In the genomic region with DNA sequence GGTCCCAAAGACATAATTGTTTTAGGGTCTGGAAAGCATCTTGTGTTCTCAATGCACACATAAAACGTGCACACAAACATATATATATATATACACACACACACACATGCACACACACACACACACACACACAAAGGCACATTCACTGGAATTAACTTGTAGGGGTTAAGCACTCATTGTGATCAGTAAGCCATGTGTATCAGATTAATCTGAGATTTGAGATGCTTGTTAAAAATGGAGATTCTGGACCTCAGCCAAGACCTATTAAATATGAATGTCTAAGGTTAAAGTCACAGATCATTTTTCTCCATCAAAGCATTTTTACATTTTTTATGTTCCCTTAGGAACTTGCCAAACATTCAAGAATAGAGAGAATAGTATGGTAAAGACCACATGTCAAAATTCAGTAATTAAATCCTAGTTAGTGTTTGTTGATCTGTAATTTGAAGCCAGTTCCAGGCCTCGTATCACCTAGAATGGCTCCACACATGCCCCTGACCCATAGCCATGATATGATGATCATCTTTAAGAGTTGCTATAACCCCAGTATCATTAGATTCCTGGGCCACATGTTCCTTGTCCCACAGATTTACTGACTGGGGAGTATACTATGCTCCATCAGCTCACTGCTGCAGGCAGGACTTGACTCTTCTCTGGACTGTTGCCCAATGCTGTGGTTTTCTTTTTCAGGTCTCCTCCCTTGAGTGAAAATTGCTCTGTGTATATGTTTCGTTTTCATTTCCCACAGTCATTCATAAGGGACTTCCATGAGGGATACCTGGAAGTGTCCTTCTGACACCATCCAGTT, we compare ENCODE assay signal across 24 mouse cellular contexts. TPM values are rescaled to one million over a fixed set of nuclear protein-coding genes. Genes with fewer than 3 reads are reported as not detected.
A peak's percentile ranks its signal among the peaks of the same experiment; 100 is the strongest.
DNase-seq lines count a peak whose midpoint lies in the region; ATAC-seq and TF ChIP-seq lines count a peak whose summit lies in the region.
"Had no signal": no experiment of that assay in that cellular context is flagged by ENCODE, and none has a peak within 500 bp of the region (broad histone marks: within the 10 kb centered on the region; RNA-seq: fewer than 3 reads in every experiment).

No protein-coding gene starts in this region.

- ATAC-seq in stomach, embryonic 14.5 days (ENCODE audit: insufficient number of reproducible peaks, insufficient read depth, low FRiP score, low read depth): peak; percentile 64; the same call in 1 of the 2 replicates
- ATAC-seq in stomach, postnatal 0 days (ENCODE audit: low FRiP score, low TSS enrichment): no peak
- ATAC-seq: forebrain, embryonic 13.5 days; intestine, embryonic 16.5 days had no signal

- DNase-seq in kidney, postnatal 14 days: peak; percentile 3
- no peak for DNase-seq in kidney, adult 11 months
- no peak for DNase-seq in stomach, postnatal 0 days (ENCODE audit: low spot score)
- peak; percentile 19 for DNase-seq in forelimb bud, embryonic 11.5 days (ENCODE audit: low read depth, low spot score)
- no peak for DNase-seq in embryo, embryonic 11 days
- DNase-seq in cerebellum, postnatal 25 days: no peak
- DNase-seq: adrenal gland, postnatal 10 days; cerebellum, adult 2 months; gastrocnemius, postnatal 10 days; layer of hippocampus, adult 9-11 months; lung, postnatal 36 days; midbrain, embryonic 14.5 days; right cerebral cortex, adult 18-20 months; right cerebral cortex, postnatal 4 days; thymus, adult 18-20 months; thymus, postnatal 36 days had no signal

- no peak overlapping the region for H3K27ac ChIP-seq in stomach, embryonic 14.5 days (ENCODE audit: low read length)
- H3K27ac ChIP-seq in stomach, postnatal 0 days (replicated peaks): no peak overlapping the region
- H3K27ac ChIP-seq: forebrain, embryonic 13.5 days; heart, embryonic 10.5 days; hindbrain, postnatal 0 days; left cerebral cortex, adult 2 months; stomach, embryonic 15.5 days had no signal

- no peak overlapping the region for H3K9ac ChIP-seq in stomach, embryonic 14.5 days (replicated peaks; ENCODE audit: low read depth, low read length)
- no peak overlapping the region for H3K9ac ChIP-seq in stomach, postnatal 0 days (ENCODE audit: low read length)
- H3K9ac ChIP-seq: forebrain, embryonic 13.5 days; stomach, embryonic 15.5 days had no signal

- H3K9me3 ChIP-seq in stomach, embryonic 14.5 days (ENCODE audit: control insufficient read depth, low read depth, low read length): no peaks in the 10 kb centered on the region
- no peaks in the 10 kb centered on the region for H3K9me3 ChIP-seq in stomach, postnatal 0 days (ENCODE audit: control insufficient read depth, low read length)
- H3K9me3 ChIP-seq: forebrain, embryonic 13.5 days; heart, embryonic 10.5 days; stomach, embryonic 15.5 days had no signal

- no peak overlapping the region for H3K4me3 ChIP-seq in stomach, embryonic 14.5 days (ENCODE audit: low read depth, low read length)
- H3K4me3 ChIP-seq in stomach, postnatal 0 days (ENCODE audit: low read depth, low read length): no peak overlapping the region
- H3K4me3 ChIP-seq: forebrain, embryonic 13.5 days; heart, embryonic 10.5 days; left cerebral cortex, adult 2 months; stomach, embryonic 15.5 days had no signal

- 53% methylated on average over 3 of the region's 3 CpGs for WGBS in stomach, embryonic 14.5 days
- WGBS in stomach, postnatal 0 days: 41% methylated on average over 3 of the region's 3 CpGs

- no peak for TF ChIP-seq CTCF in stomach, postnatal 0 days (IDR thresholded peaks at IDR 0.05; ENCODE audit: low read depth)

- no peak for TF ChIP-seq EP300 in stomach, postnatal 0 days (optimal IDR thresholded peaks at IDR 0.05)

- H3K36me3 ChIP-seq in stomach, embryonic 14.5 days (ENCODE audit: control insufficient read depth, insufficient read depth, low read length): no peaks in the 10 kb centered on the region
- H3K36me3 ChIP-seq in stomach, postnatal 0 days (ENCODE audit: control insufficient read depth, insufficient read depth, low read length): no peaks in the 10 kb centered on the region
- H3K36me3 ChIP-seq: heart, embryonic 10.5 days; stomach, embryonic 15.5 days had no signal

- no peaks in the 10 kb centered on the region for H3K4me1 ChIP-seq in stomach, embryonic 14.5 days (ENCODE audit: control insufficient read depth, insufficient read depth, low read length)
- no peaks in the 10 kb centered on the region for H3K4me1 ChIP-seq in stomach, postnatal 0 days (replicated peaks; ENCODE audit: control insufficient read depth, insufficient read depth)
- H3K4me1 ChIP-seq: forebrain, embryonic 13.5 days; heart, embryonic 10.5 days; stomach, embryonic 15.5 days had no signal

- H3K27me3 ChIP-seq in stomach, embryonic 14.5 days (ENCODE audit: control insufficient read depth, insufficient read depth, low read length): no peaks in the 10 kb centered on the region
- H3K27me3 ChIP-seq in stomach, postnatal 0 days (ENCODE audit: control insufficient read depth, insufficient read depth, low read length): no peaks in the 10 kb centered on the region
- H3K27me3 ChIP-seq: forebrain, embryonic 13.5 days; stomach, embryonic 15.5 days had no signal

- H3K4me2 ChIP-seq in stomach, embryonic 14.5 days (replicated peaks; ENCODE audit: low read depth, low read length): no peak overlapping the region
- no peak overlapping the region for H3K4me2 ChIP-seq in stomach, postnatal 0 days (replicated peaks; ENCODE audit: low read depth)
- H3K4me2 ChIP-seq: forebrain, embryonic 13.5 days; stomach, embryonic 15.5 days had no signal

RNA-seq across cellular contexts. Expression of gene Syt9, which starts 46.7 kb away (rescaled TPM):
- polyA plus RNA-seq in stomach, embryonic 14.5 days (2014; fragmentation: Nextera tagmentation; extraction: Ambion mirVana): 4.4 and 5.2 TPM in 2 replicates
- polyA plus RNA-seq in stomach, postnatal 0 days (2015; fragmentation: Nextera tagmentation; extraction: Ambion mirVana): 1.5 and 1.6 TPM in 2 replicates
- polyA plus RNA-seq: C2C12 had no signal

Comparison
In these comparisons a context has a peak if more than half of its experiments do, and no peak if none do; other contexts are left out.
1. DNase-seq: peak in kidney, postnatal 14 days (single experiment) and forelimb bud, embryonic 11.5 days (single experiment); none in kidney, adult 11 months (single experiment), stomach, postnatal 0 days (single experiment), embryo, embryonic 11 days (single experiment) and cerebellum, postnatal 25 days (0 of 2).